Mouse (Mus musculus) cerebral cortex, adult 2 months (tissue): ENCODE results near the gene Rims3.

Source experiments
- WGBS: fragments of 180-500 bp; shearing (Covaris S2); methylation state at CpG from one replicate; pipeline ENCODE4 v1.1.7; 2018; 5-methylcytosine and 5-hydroxymethylcytosine counted together

Rims3 gene

DNA sequence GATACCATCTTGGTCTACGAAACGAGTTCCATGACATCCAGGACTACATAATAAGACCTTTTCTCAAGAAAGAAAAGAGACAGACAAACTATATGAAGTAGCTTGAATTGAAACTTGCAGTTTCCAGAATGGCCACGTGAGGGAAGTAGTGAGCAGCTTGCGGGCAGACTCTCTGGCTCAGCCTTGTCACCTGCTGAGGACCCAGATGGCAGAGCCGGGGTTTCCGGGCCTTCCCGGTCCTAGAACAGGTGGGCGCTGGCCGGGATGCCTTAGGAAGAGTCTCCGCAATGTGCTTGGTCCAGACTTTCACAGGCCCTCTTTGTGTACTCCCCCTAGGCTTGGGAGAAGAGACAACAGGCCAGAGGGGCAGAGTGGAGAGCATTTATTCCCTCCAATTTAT, 3.7 kb upstream of the Rims3 start:
- 2% methylated on average over 10 of the region's 10 CpGs for whole genome bisulfite sequencing

DNA sequence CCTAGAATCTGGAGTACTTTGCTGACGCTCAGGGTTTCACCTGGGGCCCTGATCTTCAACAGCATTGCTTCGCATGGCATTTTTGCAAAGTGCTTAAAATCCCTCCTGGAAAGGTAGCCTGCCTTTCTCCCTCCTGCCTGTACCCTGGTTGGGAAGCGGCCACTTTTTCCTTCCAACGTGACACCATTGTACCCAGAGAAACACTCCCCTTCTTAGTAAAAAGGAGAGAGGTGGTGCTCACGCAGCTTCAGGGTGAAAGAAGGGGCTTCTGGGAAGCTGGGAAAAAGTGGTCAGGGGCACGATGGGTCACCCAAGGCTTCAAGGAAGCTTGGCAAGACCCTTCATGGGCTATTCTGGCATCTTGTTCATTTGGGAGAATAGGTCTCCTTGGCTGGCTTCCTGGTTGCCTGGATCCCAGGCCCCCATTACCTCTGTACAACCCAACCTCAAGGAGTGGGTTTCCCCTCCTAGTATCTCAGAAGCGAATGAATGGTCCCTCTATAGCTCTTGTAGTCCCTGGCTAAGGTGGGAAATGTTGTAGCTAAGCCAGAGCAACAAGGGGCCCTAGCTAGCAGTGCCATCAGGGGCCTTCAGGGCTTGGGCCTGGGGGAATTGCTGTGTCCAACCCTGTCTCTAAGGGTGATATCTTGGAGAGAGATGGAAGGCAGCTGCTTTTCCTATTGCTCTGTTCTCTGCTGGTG, 894 bp downstream of the Rims3 start:
- 31% methylated on average over 7 of the region's 7 CpGs for WGBS

DNA sequence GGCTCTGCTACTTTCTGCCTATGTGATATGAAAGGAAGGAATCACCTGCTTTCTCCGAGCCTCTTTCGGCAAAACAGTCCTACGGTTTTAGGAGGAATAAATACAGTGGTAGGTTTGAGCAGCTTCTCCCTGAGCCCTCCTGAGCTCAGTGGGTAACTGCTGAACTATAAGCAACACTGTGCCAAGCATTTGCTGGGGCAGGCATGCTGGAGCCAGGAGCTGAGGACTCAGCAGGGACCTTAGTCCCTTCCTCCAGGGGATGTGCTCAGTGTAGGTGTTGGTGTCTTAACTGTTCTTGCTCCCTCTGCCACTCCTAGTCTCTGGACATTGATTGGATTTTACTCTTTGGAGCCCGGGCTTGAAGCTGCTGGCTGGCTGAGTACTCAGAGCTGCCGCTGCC, 1.8 kb downstream of the Rims3 start:
- WGBS: 35% methylated on average over 5 of the region's 5 CpGs

DNA sequence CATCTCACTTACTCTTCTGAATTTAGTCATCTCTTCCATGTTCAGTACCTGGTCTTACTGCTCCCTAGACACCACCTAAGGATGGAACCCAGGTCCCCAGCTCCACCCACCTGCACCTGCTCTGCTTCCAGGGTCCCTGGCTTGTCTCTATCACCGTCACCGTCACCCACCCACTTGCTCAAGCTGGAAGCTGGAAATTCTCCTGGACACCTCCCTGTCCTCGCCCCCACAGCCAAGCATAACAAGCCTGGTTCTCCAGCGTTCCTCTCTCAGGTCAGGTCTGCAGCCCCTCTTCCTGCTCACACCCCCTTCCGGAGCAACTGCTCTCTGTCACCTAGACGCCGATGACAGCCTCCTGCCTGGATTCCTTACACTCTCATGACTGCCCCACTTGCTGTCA, 5.2 kb downstream of the Rims3 start:
- 46% methylated on average over 7 of the region's 7 CpGs for WGBS

DNA sequence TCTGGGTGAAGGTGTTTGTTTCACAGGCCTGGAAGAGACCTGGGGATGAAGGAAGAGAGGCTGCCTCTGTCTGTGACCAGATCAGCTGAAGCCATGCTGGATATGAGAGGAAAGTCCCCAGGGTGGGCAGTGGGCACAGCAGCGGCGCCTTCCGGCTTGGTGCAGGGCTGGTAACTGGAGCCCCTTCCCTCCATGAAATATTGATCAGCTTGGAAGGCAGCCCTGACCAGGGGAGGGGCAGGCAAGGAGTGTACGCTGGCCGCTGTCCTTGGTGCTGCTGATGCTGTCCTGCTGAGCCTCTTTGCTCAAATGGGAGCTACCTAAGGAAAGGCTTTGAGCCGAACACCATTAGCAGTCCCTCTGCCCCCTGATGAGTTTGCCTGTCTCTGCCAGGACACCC, 11.6 kb downstream of the Rims3 start:
- 56% methylated on average over 6 of the region's 6 CpGs for WGBS

DNA sequence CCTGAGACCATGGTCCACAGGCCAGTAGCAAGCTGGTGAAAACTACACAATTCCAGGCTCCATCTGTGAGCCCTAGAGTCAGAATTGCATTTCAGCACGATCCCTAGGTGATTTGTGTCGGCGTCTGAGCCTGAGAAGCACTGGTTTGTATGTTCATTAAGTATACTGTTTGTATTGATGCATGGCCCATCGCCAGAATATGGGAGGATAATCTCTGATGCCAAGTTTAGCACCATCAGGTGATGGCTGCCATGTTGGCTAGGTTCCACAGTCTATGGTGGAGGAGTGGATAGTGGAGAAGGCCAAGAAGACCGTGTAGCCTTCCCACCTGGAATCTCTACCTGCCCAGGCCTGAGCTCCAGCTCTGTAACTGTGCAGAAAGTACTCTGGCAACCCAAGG, 13.6 kb downstream of the Rims3 start:
- WGBS: 69% methylated on average over 5 of the region's 5 CpGs

DNA sequence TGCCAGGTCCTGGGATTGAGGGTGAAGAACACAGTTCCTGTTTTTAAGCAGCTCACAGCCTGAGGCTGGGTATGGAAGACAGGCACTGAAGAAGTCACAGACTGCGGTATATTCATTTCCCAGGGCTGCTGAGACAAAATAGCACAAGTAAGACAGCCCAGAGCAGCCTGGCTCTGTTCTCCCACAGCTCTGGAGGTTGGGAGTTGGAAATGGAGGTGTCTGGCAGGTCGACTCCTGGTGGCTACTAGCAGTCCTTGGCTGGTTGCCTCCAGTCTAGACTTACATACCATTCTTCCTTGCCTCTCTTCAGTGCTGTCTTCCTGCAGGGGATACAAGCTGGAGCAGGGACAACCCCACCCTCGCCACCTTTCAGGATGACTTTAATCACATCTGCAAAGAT, 14.4 kb downstream of the Rims3 start:
- 46% methylated on average over 3 of the region's 3 CpGs for WGBS

DNA sequence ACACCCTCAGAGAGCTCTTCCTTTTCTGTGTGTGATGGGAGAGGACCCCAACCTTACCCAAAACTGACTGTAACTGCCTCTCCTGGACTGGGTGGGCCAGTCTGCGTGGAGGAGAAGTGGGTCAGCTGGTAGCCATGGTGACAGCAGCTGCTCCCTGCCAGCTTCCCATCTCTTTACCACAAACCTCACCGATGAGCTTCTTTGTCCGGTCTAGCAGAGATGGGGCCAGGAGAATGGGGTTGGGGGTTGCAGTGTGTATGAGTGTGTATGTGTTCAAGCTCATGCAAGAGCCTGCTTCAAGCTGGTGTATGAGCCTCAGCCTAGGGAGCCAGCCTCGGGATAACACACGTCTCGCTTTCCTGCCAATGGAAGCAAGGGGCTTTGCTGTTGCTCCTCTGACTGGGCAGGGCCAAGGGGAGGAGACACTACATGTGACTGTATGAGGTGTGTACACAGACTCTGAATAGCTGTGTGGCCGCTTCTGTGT, 15.7 kb downstream of the Rims3 start:
- WGBS: 30% methylated on average over 7 of the region's 7 CpGs

DNA sequence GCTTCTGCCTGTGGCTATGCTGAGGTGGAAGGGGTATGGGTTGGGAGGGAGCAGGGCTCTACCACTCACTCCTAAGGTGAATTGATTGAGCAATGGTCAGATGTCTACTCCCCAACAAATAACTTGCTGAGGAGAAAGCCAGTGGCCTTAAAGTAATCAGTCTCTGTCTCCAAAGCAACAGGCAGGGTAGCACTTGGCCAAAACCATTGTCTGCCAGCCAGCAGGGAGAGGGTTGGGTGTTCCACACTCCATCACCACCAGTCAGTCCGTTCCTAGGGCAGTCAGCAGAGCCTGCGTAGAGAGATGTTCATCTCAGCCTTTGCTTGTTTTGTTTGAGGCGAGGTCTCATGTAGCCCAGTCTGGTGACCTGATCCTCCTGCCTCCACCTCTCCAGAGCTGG, 21.3 kb downstream of the Rims3 start:
- 58% methylated on average over 3 of the region's 3 CpGs for WGBS

DNA sequence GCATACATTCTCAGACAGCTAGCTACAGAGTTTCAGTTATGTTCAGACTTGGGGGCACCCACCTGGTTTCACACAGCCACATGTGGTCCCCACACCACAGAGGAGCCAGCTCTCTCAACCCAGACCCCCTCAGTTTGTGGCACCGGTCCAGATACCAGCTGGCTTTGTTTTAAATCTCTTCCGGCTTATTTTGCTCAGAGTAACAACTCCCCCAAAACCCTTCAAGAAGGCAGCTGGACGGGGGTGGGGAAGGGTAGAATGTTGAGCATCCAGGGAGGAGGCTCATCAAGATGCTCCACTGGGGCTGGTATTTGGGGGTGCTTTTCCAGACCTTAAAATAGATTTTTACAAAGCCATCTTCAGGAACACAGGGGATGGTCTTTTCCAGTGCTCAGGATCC, 24.1 kb downstream of the Rims3 start:
- WGBS: 33% methylated on average over 3 of the region's 3 CpGs

DNA sequence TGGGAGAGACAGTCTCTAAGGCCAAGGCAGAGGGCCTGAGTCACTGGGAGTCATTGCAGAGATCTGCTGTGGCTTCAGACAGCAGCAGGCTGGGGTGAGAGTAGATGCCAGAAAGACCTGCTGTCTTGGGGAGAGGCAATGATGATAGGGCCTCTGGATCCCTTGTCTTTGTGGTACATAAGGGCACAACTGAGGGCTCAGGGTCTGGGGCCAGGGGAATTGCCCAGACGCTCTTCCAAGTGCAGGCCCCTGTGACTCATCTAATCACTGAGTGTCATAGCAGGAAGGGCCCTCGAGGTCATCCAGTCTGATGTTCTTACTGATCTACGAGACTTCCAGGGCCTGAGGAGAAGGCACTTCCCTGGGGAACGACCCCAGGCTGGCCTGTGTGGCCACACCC, 24.8 kb downstream of the Rims3 start:
- WGBS: 53% methylated on average over 4 of the region's 4 CpGs

DNA sequence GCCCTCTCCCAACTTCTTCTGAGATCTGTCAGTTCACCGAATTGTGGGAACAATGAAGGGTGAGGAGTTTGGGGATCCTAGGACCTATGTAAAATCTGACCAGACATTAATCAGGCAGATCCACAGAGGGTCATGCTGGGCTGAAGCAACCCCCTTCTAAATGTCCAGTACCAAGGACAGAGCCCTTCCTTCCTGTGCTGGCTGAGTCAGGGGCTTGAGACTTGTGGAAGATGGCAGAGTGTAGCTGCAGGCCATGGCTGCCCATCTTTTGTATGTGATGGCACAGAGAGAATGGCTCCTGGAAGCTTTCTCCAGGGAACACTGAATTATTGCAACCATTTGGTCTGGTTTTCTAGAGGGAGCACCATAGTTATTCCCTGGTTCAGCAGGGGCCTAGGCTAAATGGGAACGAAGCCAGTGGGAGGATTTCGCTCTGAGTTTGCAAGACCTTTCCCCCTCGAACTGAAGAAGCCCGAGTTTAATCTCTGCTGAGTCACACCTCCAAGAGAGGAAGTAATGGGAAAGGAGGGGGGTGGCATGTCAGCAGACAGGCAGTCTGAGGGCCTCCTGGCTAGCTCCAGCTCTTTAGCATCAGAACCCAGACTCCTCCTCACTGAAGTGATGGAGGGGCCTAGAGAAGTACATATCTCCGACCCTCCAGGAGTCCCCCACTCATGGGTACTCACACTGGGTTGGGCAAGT, 26.3 kb downstream of the Rims3 start:
- WGBS: 38% methylated on average over 6 of the region's 6 CpGs

DNA sequence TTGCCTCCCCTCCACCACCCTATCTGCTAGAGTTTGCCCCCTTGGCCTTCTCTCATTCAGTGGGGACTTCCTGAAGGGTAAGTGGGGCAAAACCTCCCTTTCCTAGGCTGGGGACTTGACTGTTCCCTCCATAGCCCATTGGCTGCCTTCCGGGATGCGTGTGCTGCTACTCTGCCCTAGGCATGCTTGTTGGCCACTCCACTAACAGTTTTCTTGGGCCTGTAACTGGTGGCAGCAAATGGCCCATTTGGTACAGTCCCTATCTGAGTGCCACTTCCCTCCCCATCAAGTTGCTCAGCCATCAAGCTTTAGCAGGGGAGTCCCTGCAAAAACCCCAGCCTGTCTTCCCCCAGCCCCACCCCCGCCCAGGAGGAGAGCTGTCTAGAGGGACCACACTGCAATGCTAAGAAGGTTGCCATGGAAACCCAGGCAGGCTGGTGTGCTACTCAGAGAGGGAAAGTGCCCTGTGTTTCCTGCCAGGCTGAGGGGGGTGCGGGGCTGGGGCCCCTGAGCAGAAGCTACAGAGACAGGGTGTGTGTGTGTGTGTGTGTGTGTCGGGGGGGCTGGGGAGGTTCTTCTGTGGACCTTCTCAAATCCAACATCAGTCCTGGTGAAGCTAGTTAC, 27.5 kb downstream of the Rims3 start:
- WGBS: 32% methylated on average over 5 of the region's 5 CpGs

DNA sequence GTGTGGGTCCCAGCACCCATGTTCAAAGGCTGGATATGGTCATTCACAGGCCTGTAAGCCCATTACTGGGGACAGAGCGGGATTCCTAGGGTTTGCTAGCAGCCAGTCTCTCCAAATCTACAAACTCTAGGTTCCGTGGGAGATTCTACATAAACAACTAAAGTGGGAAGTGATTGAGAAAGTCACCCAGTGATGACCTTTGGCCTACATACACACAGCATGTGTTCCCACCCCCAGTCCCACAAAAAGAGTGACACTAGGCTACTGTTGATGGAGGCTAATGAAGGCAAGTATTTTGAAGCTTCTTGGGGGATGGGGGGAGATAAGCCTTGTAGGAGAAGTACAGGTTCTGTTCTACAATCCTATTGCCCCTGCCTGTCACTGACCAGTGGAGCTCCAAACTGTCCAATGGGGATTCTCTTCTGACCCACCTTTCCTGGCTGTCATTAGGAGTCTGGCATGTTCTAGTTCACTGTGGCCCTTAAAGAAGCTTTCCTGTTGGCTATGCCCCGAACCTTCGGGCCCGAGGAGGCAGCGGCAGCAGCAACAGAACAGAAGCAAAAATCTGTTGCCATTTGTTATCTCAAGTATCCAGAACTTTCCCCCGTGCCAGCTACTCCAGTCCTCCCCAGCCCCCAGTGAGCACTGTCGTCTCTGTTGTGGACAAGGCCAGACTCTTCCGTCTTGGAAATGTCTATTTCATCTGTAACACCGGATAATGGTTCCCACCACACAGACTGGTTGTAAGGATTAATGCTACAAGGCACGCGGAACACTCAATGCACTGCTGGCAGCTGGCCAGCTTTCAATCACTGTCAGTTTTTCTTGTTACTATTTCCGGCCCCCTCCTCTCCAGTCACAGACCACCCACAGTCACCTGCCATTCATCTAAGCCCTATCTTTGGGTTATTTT, 30.8 kb downstream of the Rims3 start:
- 50% methylated on average over 13 of the region's 13 CpGs for WGBS

DNA sequence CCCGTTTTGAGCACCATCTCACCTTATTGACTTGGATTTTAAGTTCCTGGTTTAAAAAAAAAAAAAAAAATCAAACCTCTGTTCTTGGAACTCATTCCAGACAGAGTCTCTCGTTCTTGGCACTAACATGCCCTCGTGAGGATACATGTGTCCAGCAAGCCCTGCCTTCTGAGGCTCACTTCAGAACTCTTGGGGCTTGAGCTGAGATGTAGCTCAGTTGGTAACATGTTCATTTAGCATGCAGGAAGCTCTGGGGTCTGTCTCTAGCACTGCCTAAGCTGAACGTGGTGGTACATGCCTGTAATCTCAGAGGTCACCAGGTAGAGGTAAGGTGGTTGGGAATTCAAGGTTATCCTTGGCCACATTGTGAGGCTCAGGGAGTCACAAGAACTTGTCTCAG, 31.5 kb downstream of the Rims3 start:
- WGBS: 38% methylated on average over 4 of the region's 4 CpGs

DNA sequence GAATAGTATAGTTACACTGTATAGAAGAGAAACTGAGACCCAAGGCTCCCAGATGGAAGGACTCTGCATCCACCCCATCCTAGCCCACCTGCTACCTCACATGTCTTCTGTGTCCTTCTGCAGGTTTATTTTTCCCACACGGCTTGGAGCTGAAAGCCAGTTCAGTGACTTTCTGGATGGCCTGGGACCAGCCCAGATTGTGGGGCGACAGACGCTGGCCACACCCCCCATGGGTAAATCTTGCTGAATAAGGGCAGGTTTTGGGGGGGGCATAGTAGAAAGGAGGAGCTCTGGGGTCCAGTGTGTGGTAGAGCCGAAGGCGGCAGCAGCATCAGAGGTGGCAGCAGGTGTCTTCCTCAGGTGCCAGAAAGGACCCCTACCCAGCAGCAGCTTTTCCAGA, 32.2 kb downstream of the Rims3 start:
- 86% methylated on average over 5 of the region's 5 CpGs for WGBS

DNA sequence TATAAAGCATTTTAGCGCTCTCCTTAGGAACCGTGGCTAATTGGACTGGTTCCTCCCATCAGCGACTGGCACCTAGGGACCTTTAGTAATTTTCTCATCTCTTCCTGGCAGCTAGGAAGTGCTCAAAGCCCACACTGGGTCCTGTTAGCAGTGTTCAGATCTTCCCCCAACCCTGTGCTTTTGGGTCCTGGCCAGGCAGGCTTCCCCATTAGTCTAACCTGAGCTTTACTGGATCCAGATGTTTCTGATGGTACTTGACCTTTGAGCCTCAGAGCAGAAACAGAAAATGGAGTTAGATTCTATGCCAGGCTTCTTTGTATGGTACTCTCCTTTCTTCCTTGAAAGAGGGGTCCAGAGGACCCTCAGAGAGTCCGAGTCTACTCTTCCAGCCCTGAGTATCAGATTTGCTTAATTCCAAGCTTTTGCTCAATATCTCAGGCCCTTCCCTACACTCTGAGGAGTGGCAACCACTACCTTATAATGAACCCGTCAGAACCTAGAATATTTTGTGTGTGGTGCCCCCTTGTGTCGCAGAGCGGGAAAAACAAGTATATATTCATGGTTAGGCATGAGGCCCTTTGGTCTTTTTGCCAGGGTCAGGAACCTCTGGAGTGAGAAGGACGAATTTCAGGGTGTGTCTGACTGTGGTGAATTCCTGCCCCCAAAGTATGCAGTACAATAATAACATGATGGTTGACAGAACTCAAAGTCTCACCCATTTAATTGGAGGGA, 32.9 kb downstream of the Rims3 start:
- 33% methylated on average over 8 of the region's 8 CpGs for WGBS

DNA sequence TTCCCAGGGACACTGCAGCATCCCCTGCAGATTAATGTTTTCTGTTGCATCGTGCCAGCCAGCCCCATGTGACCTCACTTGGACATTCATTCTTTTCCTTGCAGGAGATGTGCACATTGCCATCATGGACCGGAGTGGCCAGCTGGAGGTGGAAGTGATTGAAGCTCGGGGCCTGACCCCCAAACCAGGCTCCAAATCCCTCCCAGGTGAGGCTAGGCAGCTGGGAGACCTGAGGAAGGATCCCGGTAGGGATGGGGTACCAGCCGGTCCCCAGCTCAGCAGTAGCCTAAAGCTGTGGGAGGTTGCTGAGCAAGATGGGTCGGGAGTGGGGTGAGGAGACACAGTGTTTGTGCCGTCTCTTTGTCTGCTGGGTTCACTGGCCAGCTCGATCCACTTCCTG, 34.3 kb downstream of the Rims3 start:
- 76% methylated on average over 8 of the region's 8 CpGs for WGBS

DNA sequence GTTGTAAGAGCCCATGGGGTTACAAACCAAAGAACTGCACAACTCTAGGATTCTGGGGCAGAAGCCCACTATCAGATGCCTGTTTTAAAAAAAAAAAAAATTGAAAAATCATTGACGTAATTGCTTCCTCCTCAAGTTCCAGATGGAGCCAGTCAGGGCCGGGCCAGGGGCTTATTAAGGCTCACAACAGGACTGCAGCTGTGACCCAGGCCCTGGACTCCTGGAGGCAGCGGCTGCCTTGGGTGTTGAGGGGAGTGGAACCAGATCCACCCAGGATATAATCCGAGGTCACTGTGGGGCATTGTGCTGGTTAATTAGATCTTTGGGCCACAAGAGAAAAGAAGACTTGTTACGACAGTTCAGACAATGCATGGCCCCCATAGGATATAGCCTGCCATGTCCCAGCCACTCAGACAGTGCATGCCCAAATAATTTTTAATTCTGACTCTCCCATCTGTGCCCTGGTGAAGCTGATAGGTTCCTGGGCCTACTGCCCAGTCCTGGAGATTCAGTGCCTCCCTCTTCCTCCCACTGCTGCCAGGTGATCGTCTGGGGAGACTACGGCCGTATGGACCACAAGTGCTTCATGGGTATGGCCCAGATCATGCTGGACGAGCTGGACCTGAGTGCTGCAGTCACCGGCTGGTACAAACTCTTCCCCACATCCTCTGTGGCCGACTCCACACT, 36.3 kb downstream of the Rims3 start:
- WGBS: 76% methylated on average over 11 of the region's 11 CpGs

DNA sequence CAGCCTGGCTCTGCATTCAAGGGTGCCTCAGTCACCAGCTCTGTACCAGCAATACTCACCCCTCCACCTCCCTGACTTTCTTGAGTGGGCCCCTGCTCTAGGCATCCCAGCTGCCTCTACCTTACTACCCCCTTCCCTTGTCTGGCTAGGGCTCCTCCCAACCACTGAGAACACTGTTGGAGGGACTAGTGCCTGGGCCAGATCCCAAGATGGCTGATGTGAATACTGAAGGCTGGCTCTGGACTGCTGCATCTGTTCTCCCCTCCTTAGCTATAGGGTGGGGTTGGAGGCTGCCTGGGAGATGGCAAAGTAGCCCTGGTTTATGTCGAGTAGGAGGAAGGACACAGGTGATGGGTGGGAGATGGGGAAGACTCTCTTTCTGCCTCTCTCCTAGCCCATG, 37.9 kb downstream of the Rims3 start:
- 45% methylated on average over 1 of the region's 1 CpGs for WGBS
